In genomic region chr1:20766526-20766925, GRCm38 (mm10) we compare ENCODE assay signal across 26 mouse cellular contexts. TPM values are rescaled to one million over a fixed set of nuclear protein-coding genes. Genes with fewer than 3 reads are reported as not detected.
A peak's percentile ranks its signal among the peaks of the same experiment; 100 is the strongest.
DNase-seq lines count a peak whose midpoint lies in the region; ATAC-seq and TF ChIP-seq lines count a peak whose summit lies in the region.
"Had no signal": no experiment of that assay in that cellular context is flagged by ENCODE, and none has a peak within 500 bp of the region (broad histone marks: within the 10 kb centered on the region; RNA-seq: fewer than 3 reads in every experiment).

No protein-coding gene starts in this region.

- ATAC-seq in kidney, embryonic 15.5 days (replicated peaks; ENCODE audit: low FRiP score) = peak; percentile 54; the same call in 1 of the 2 replicates
- no peak for ATAC-seq in kidney, postnatal 0 days (replicated peaks; ENCODE audit: low FRiP score, low read depth)
- ATAC-seq: activated CD4-positive, CD25-positive, alpha-beta regulatory T cell, adult 4 months; forebrain, embryonic 13.5 days; forebrain, embryonic 15.5 days; Patski had no signal

- TF ChIP-seq CTCF in kidney, postnatal 0 days (IDR thresholded peaks at IDR 0.05; ENCODE audit: low read depth) = no peak

- H3K27ac ChIP-seq in kidney, embryonic 15.5 days = no peak overlapping the region
- H3K27ac ChIP-seq in kidney, postnatal 0 days = no peak overlapping the region
- H3K27ac ChIP-seq: embryonic facial prominence, embryonic 10.5 days; embryonic facial prominence, embryonic 12.5 days; forebrain, embryonic 13.5 days; forebrain, embryonic 15.5 days had no signal

- no peaks in the 10 kb centered on the region for H3K27me3 ChIP-seq in kidney, embryonic 15.5 days
- no peaks in the 10 kb centered on the region for H3K27me3 ChIP-seq in kidney, postnatal 0 days (ENCODE audit: insufficient read depth, low read length)
- H3K27me3 ChIP-seq: embryonic facial prominence, embryonic 12.5 days; forebrain, embryonic 13.5 days; forebrain, embryonic 15.5 days; Patski had no signal

- H3K4me3 ChIP-seq in kidney, embryonic 15.5 days (replicated peaks) = no peak overlapping the region
- H3K4me3 ChIP-seq in kidney, postnatal 0 days (replicated peaks; ENCODE audit: low read depth, low read length) = no peak overlapping the region
- H3K4me3 ChIP-seq: embryonic facial prominence, embryonic 10.5 days; embryonic facial prominence, embryonic 12.5 days; forebrain, embryonic 13.5 days; forebrain, embryonic 15.5 days had no signal

- DNase-seq in kidney, adult 18-20 months = no peak
- DNase-seq in kidney, postnatal 0 days (ENCODE audit: low spot score) = peak; percentile 50
- no peak for DNase-seq in kidney, postnatal 14 days
- peak; percentile 14 to 45 for DNase-seq in natural killer cell, adult 2 months (ENCODE audit: low spot score in 2 of 2)
- DNase-seq in layer of hippocampus, postnatal 36 days = no peak
- DNase-seq: adrenal gland, adult 8-10 months; adrenal gland, postnatal 14 days; adrenal gland, postnatal 36 days; cerebellum, adult 11-12 months; cerebellum, adult 2 months; cerebellum, adult 9-10 months; cerebellum, postnatal 10 days; cerebellum, postnatal 25 days had no signal

- H3K4me2 ChIP-seq in kidney, embryonic 15.5 days = no peak overlapping the region
- no peak overlapping the region for H3K4me2 ChIP-seq in kidney, postnatal 0 days (ENCODE audit: low read length)
- H3K4me2 ChIP-seq: embryonic facial prominence, embryonic 12.5 days; forebrain, embryonic 13.5 days; forebrain, embryonic 15.5 days had no signal

- 52% methylated on average over 6 of the region's 6 CpGs for WGBS in kidney, embryonic 15.5 days
- WGBS in kidney, postnatal 0 days = 49% methylated on average over 6 of the region's 6 CpGs

- no peaks in the 10 kb centered on the region for H3K4me1 ChIP-seq in kidney, embryonic 15.5 days
- no peaks in the 10 kb centered on the region for H3K4me1 ChIP-seq in kidney, postnatal 0 days (replicated peaks; ENCODE audit: insufficient read depth, low read length)
- H3K4me1 ChIP-seq: embryonic facial prominence, embryonic 10.5 days; embryonic facial prominence, embryonic 12.5 days; forebrain, embryonic 15.5 days had no signal

- no peaks in the 10 kb centered on the region for H3K36me3 ChIP-seq in kidney, embryonic 15.5 days
- no peaks in the 10 kb centered on the region for H3K36me3 ChIP-seq in kidney, postnatal 0 days (ENCODE audit: insufficient read depth, low read length)
- H3K36me3 ChIP-seq: embryonic facial prominence, embryonic 10.5 days; embryonic facial prominence, embryonic 12.5 days; forebrain, embryonic 15.5 days; G1E had no signal

- H3K9me3 ChIP-seq in kidney, embryonic 15.5 days (replicated peaks) = no peaks in the 10 kb centered on the region
- H3K9me3 ChIP-seq in kidney, postnatal 0 days (replicated peaks; ENCODE audit: low read length) = no peaks in the 10 kb centered on the region
- H3K9me3 ChIP-seq: embryonic facial prominence, embryonic 10.5 days; embryonic facial prominence, embryonic 12.5 days; forebrain, embryonic 13.5 days; forebrain, embryonic 15.5 days; G1E had no signal

- no peak overlapping the region for H3K9ac ChIP-seq in kidney, embryonic 15.5 days
- H3K9ac ChIP-seq in kidney, postnatal 0 days (ENCODE audit: low read depth, low read length) = no peak overlapping the region
- H3K9ac ChIP-seq: embryonic facial prominence, embryonic 12.5 days; forebrain, embryonic 13.5 days; forebrain, embryonic 15.5 days had no signal

RNA-seq across cellular contexts. Expression of gene Il17f, which starts 23.9 kb away (rescaled TPM):
- polyA plus RNA-seq in kidney, embryonic 15.5 days (2015; fragmentation: Nextera tagmentation; extraction: Ambion mirVana) = 0.30 TPM in 1 of 2 replicates, not detected in the other
- not detected in 2 replicates for polyA plus RNA-seq in kidney, postnatal 0 days (2015; fragmentation: Nextera tagmentation; extraction: Ambion mirVana)
- not detected for total RNA-seq in layer of hippocampus, postnatal 36 days (2021)
- total RNA-seq: adrenal gland, adult 18-20 months; adrenal gland, adult 8-10 months; adrenal gland, postnatal 14 days; adrenal gland, postnatal 36 days had no signal
- polyA plus RNA-seq: activated CD4-positive, CD25-positive, alpha-beta regulatory T cell, adult 4 months; C2C12; cerebellum, adult 2 months; cortical plate, adult 2 months; embryonic facial prominence, embryonic 14.5 days; forebrain, embryonic 15.5 days; G1E; Patski had no signal

RNA-seq across cellular contexts. Expression of gene Il17a, which starts 35.8 kb away (rescaled TPM):
- not detected in 2 replicates for polyA plus RNA-seq in kidney, embryonic 15.5 days (2015; fragmentation: Nextera tagmentation; extraction: Ambion mirVana)
- polyA plus RNA-seq in kidney, postnatal 0 days (2015; fragmentation: Nextera tagmentation; extraction: Ambion mirVana) = not detected in 2 replicates
- not detected for total RNA-seq in layer of hippocampus, postnatal 36 days (2021)
- total RNA-seq: adrenal gland, adult 18-20 months; adrenal gland, adult 8-10 months; adrenal gland, postnatal 14 days; adrenal gland, postnatal 36 days; G1E had no signal
- polyA plus RNA-seq: activated CD4-positive, CD25-positive, alpha-beta regulatory T cell, adult 4 months; C2C12; cerebellum, adult 2 months; cortical plate, adult 2 months; embryonic facial prominence, embryonic 10.5 days; embryonic facial prominence, embryonic 12.5 days; embryonic facial prominence, embryonic 14.5 days; forebrain, embryonic 11.5 days; forebrain, embryonic 13.5 days; forebrain, embryonic 15.5 days; G1E; Patski had no signal

RNA-seq across cellular contexts. Expression of gene Mcm3, which starts 53.6 kb away (rescaled TPM):
- 175 and 184 TPM in 2 replicates for polyA plus RNA-seq in kidney, embryonic 15.5 days (2015; fragmentation: Nextera tagmentation; extraction: Ambion mirVana)
- 68.5 and 84.4 TPM in 2 replicates for polyA plus RNA-seq in kidney, postnatal 0 days (2015; fragmentation: Nextera tagmentation; extraction: Ambion mirVana)
- total RNA-seq in layer of hippocampus, postnatal 36 days (2021) = 1 to 10 TPM; 4.4 TPM

Comparison
In these comparisons a context has a peak if more than half of its experiments do, and no peak if none do; other contexts are left out.
1. DNase-seq: peak in kidney, postnatal 0 days (single experiment) and natural killer cell, adult 2 months (2 of 2); none in kidney, adult 18-20 months (single experiment), kidney, postnatal 14 days (single experiment) and layer of hippocampus, postnatal 36 days (0 of 2).